Comparison of ENCODE assay signal across 9 mouse cellular contexts in the genomic region with DNA sequence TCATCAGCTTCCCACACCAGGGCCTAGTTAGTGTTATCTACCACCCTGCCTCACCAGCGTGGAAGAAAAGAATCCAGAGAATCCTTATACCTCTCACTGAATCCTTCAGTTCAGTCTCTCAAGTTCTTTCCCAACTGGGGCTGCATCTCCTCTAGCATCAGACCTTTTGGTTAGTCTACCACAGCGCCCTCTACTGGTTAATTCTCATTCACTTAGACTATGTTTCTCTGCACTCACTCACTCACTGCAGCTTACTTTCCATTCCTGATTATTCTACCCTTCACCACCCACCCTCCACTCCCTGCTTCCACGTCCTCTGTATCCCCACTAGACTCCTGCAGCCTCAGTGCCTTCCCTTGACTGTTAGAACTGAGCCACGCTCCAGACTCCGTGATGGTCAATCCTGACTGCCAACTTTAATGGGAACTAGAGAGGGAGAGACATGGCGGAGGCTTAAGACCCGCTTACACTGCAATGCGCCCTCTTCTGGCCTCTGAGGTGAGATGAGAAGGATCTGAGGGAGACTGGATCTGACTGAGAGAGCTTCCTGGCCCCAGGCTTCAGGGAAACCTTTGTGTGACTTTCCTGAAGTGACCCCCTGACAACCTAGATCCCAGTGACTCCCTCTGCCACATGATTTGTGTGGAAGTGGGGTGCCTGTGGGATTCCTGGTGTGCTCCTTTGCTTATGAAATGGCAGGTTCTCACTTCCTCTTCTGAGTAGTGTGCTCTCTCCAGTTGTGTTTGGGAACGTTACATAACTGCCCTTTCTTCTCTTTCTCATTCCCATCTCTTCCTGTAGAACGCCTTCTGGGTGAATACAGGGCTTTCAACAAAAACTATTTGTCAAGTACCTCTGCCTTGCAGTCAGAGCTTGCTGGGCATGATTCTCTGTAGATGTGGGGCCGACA.
DNase-seq lines count a peak whose midpoint lies in the region; ATAC-seq and TF ChIP-seq lines count a peak whose summit lies in the region.
"Had no signal": no experiment of that assay in that cellular context is flagged by ENCODE, and none has a peak within 500 bp of the region (broad histone marks: within the 10 kb centered on the region; RNA-seq: fewer than 3 reads in every experiment).

No protein-coding gene starts in this region.

- H3K4me2 ChIP-seq in forebrain, embryonic 14.5 days (ENCODE audit: low read length): no peak overlapping the region
- H3K4me2 ChIP-seq in forebrain, embryonic 12.5 days: no peak overlapping the region
- no peak overlapping the region for H3K4me2 ChIP-seq in liver, postnatal 0 days (ENCODE audit: low read depth, low read length)
- no peak overlapping the region for H3K4me2 ChIP-seq in liver, embryonic 11.5 days
- H3K4me2 ChIP-seq: lung, embryonic 15.5 days had no signal

- no peak for TF ChIP-seq EP300 in liver, postnatal 0 days (IDR thresholded peaks at IDR 0.05; ENCODE audit: low read depth)

- H3K27me3 ChIP-seq in forebrain, embryonic 14.5 days (replicated peaks; ENCODE audit: control insufficient read depth, insufficient read depth, low read length): no peaks in the 10 kb centered on the region
- H3K27me3 ChIP-seq in forebrain, embryonic 12.5 days: no peaks in the 10 kb centered on the region
- H3K27me3 ChIP-seq in liver, postnatal 0 days (ENCODE audit: insufficient read depth, low read length): no peaks in the 10 kb centered on the region
- no peaks in the 10 kb centered on the region for H3K27me3 ChIP-seq in liver, embryonic 11.5 days (replicated peaks; ENCODE audit: control insufficient read depth, insufficient read depth, low read length)
- H3K27me3 ChIP-seq: lung, embryonic 15.5 days had no signal

- no peaks in the 10 kb centered on the region for H3K36me3 ChIP-seq in forebrain, embryonic 14.5 days (ENCODE audit: control insufficient read depth, insufficient read depth, low read length)
- H3K36me3 ChIP-seq in forebrain, embryonic 12.5 days (replicated peaks): no peaks in the 10 kb centered on the region
- H3K36me3 ChIP-seq in liver, postnatal 0 days (replicated peaks; ENCODE audit: insufficient read depth, low read length): no peaks in the 10 kb centered on the region
- H3K36me3 ChIP-seq in liver, embryonic 11.5 days (ENCODE audit: control insufficient read depth, insufficient read depth, low read length): no peaks in the 10 kb centered on the region
- H3K36me3 ChIP-seq: lung, embryonic 15.5 days had no signal

- ATAC-seq in forebrain, embryonic 14.5 days: no peak
- no peak for ATAC-seq in forebrain, embryonic 12.5 days (ENCODE audit: low FRiP score)
- ATAC-seq in liver, postnatal 0 days: no peak
- no peak for ATAC-seq in liver, embryonic 11.5 days (replicated peaks; ENCODE audit: low FRiP score)
- peak; percentile 68 for ATAC-seq in megakaryocyte, adult 5-6 weeks (ENCODE audit: poor library complexity, severe bottlenecking)

- H3K27ac ChIP-seq in forebrain, embryonic 14.5 days (ENCODE audit: low read depth, low read length): no peak overlapping the region
- no peak overlapping the region for H3K27ac ChIP-seq in forebrain, embryonic 12.5 days
- H3K27ac ChIP-seq in liver, postnatal 0 days (ENCODE audit: low read depth): no peak overlapping the region
- H3K27ac ChIP-seq in liver, embryonic 11.5 days (ENCODE audit: low read depth, low read length): no peak overlapping the region
- H3K27ac ChIP-seq: lung, embryonic 15.5 days had no signal

- peak; percentile 42 for TF ChIP-seq CTCF in liver, postnatal 0 days (IDR thresholded peaks at IDR 0.05; ENCODE audit: low read depth)

- no peak overlapping the region for H3K4me3 ChIP-seq in forebrain, embryonic 14.5 days (ENCODE audit: low read depth, low read length)
- no peak overlapping the region for H3K4me3 ChIP-seq in forebrain, embryonic 12.5 days (replicated peaks)
- no peak overlapping the region for H3K4me3 ChIP-seq in liver, postnatal 0 days (ENCODE audit: low read depth, low read length)
- no peak overlapping the region for H3K4me3 ChIP-seq in liver, embryonic 11.5 days (ENCODE audit: low read depth, low read length)
- H3K4me3 ChIP-seq: lung, embryonic 15.5 days had no signal

- H3K4me1 ChIP-seq in forebrain, embryonic 14.5 days (ENCODE audit: control insufficient read depth, insufficient read depth, low read length): no peaks in the 10 kb centered on the region
- H3K4me1 ChIP-seq in forebrain, embryonic 12.5 days: no peaks in the 10 kb centered on the region
- 0 out of 2 replicates have a peak, but pooled peaks cover 5% of the 10 kb centered on the region for H3K4me1 ChIP-seq in liver, postnatal 0 days (ENCODE audit: insufficient read depth)
- H3K4me1 ChIP-seq in liver, embryonic 11.5 days (replicated peaks; ENCODE audit: control insufficient read depth, insufficient read depth, low read length): no peaks in the 10 kb centered on the region

- H3K9ac ChIP-seq in forebrain, embryonic 14.5 days (ENCODE audit: low read length): no peak overlapping the region
- no peak overlapping the region for H3K9ac ChIP-seq in forebrain, embryonic 12.5 days
- H3K9ac ChIP-seq in liver, postnatal 0 days (replicated peaks): no peak overlapping the region
- no peak overlapping the region for H3K9ac ChIP-seq in liver, embryonic 11.5 days (ENCODE audit: low read depth, low read length)
- H3K9ac ChIP-seq: lung, embryonic 15.5 days had no signal

- 49% methylated on average over 11 of the region's 11 CpGs for WGBS in forebrain, embryonic 14.5 days
- WGBS in forebrain, embryonic 12.5 days: 50% methylated on average over 11 of the region's 11 CpGs
- WGBS in liver, postnatal 0 days (ENCODE audit: insufficient replicate concordance): 52% methylated on average over 11 of the region's 11 CpGs
- WGBS in liver, embryonic 11.5 days: 52% methylated on average over 11 of the region's 11 CpGs

- no peaks in the 10 kb centered on the region for H3K9me3 ChIP-seq in forebrain, embryonic 14.5 days (replicated peaks; ENCODE audit: control insufficient read depth, low read length)
- no peaks in the 10 kb centered on the region for H3K9me3 ChIP-seq in forebrain, embryonic 12.5 days
- no peaks in the 10 kb centered on the region for H3K9me3 ChIP-seq in liver, postnatal 0 days (ENCODE audit: low read length)
- H3K9me3 ChIP-seq in liver, embryonic 11.5 days (ENCODE audit: control insufficient read depth, low read length): no peaks in the 10 kb centered on the region
- H3K9me3 ChIP-seq: lung, embryonic 15.5 days had no signal

- DNase-seq in forebrain, embryonic 14.5 days (ENCODE audit: low spot score): peak; percentile 3
- DNase-seq in liver, postnatal 0 days: no peak
- no peak for DNase-seq in liver, embryonic 11.5 days (ENCODE audit: low spot score)
- DNase-seq in adrenal gland, postnatal 25 days: peak; percentile 27
- no peak for DNase-seq in urinary bladder, adult 18-20 months (ENCODE audit: low spot score in 2 of 2)
- DNase-seq in ovary, adult 18-20 months (ENCODE audit: low spot score): no peak

Comparison
In these comparisons a context has a peak if more than half of its experiments do, and no peak if none do; other contexts are left out.
1. DNase-seq: peak in forebrain, embryonic 14.5 days (single experiment) and adrenal gland, postnatal 25 days (single experiment); none in liver, postnatal 0 days (single experiment), liver, embryonic 11.5 days (single experiment), urinary bladder, adult 18-20 months (0 of 2) and ovary, adult 18-20 months (single experiment).